In genomic region chr12:111037241-111038180, GRCm38 (mm10) we compare ENCODE assay signal across 8 mouse cellular contexts. TPM values are rescaled to one million over a fixed set of nuclear protein-coding genes. Genes with fewer than 3 reads are reported as not detected.
A peak's percentile ranks its signal among the peaks of the same experiment; 100 is the strongest.
DNase-seq lines count a peak whose midpoint lies in the region; ATAC-seq and TF ChIP-seq lines count a peak whose summit lies in the region.

No protein-coding gene starts in this region.

- no peak for ATAC-seq in forebrain, embryonic 13.5 days
- no peak for ATAC-seq in hindbrain, embryonic 15.5 days (ENCODE audit: low FRiP score, low read depth)
- no peak for ATAC-seq in neural tube, embryonic 11.5 days (ENCODE audit: insufficient read depth, low FRiP score, low TSS enrichment)

- no peak for TF ChIP-seq CTCF in layer of hippocampus, adult 2 months (conservative IDR thresholded peaks at IDR 0.05)
- TF ChIP-seq CTCF in liver, adult 2 months (IDR thresholded peaks at IDR 0.05; ENCODE audit: low read depth, low read length): no peak

- peak in 1 of 2 experiments; percentile 17 for DNase-seq in layer of hippocampus, adult 2 months (ENCODE audit: low spot score in 2 of 2)
- DNase-seq in layer of hippocampus, adult 18-20 months (ENCODE audit: low spot score in 2 of 2): no peak
- peak; percentile 50 to 74 for DNase-seq in adrenal gland, postnatal 36 days
- peak; percentile 80 for DNase-seq in liver, adult 2 months (ENCODE audit: extremely low read depth, low read depth, low spot score)
- no peak for DNase-seq in neural tube, embryonic 11.5 days (ENCODE audit: low spot score)
- no peak for DNase-seq in urinary bladder, postnatal 4 days (ENCODE audit: low spot score in 2 of 2)

- 59% methylated on average over 18 of the region's 18 CpGs for WGBS in forebrain, embryonic 13.5 days
- 55% methylated on average over 18 of the region's 18 CpGs for WGBS in hindbrain, embryonic 15.5 days
- WGBS in liver, adult 2 months: 38% methylated on average over 18 of the region's 18 CpGs
- 52% methylated on average over 18 of the region's 18 CpGs for WGBS in neural tube, embryonic 11.5 days

- peak overlapping the region; percentile 74 for H3K9ac ChIP-seq in forebrain, embryonic 13.5 days
- H3K9ac ChIP-seq in hindbrain, embryonic 15.5 days: peak overlapping the region; percentile 77; the same call in 1 of the 2 replicates
- no peak overlapping the region for H3K9ac ChIP-seq in liver, adult 2 months (ENCODE audit: low read depth, low read length)
- peak overlapping the region; percentile 87; the same call in 1 of the 2 replicates for H3K9ac ChIP-seq in neural tube, embryonic 11.5 days (ENCODE audit: low read length)

- peaks cover 11% of the 10 kb centered on the region; the same call in 1 of the 2 replicates for H3K79me2 ChIP-seq in liver, adult 2 months (ENCODE audit: control insufficient read depth, insufficient read depth, low read length)

- no peaks in the 10 kb centered on the region for H3K9me3 ChIP-seq in forebrain, embryonic 13.5 days (replicated peaks)
- no peaks in the 10 kb centered on the region for H3K9me3 ChIP-seq in hindbrain, embryonic 15.5 days
- no peaks in the 10 kb centered on the region for H3K9me3 ChIP-seq in neural tube, embryonic 11.5 days (ENCODE audit: control insufficient read depth, low read length)

- no peak for TF ChIP-seq POLR2A in liver, adult 2 months (IDR thresholded peaks at IDR 0.05; ENCODE audit: extremely low read depth, insufficient read depth, low read length)

- peak overlapping the region; percentile 96 for H3K4me2 ChIP-seq in forebrain, embryonic 13.5 days
- peak overlapping the region; percentile 83 for H3K4me2 ChIP-seq in hindbrain, embryonic 15.5 days
- peak overlapping the region; percentile 60 for H3K4me2 ChIP-seq in neural tube, embryonic 11.5 days (ENCODE audit: low read depth)

- peak overlapping the region; percentile 96 for H3K4me3 ChIP-seq in layer of hippocampus, adult 2 months
- peak overlapping the region; percentile 75 for H3K4me3 ChIP-seq in forebrain, embryonic 13.5 days
- peak overlapping the region; percentile 75 for H3K4me3 ChIP-seq in hindbrain, embryonic 15.5 days
- H3K4me3 ChIP-seq in liver, adult 2 months (ENCODE audit: insufficient read depth, low read depth, low read length): no peak overlapping the region; the same call in 1 of the 2 replicates
- H3K4me3 ChIP-seq in neural tube, embryonic 11.5 days (ENCODE audit: low read depth, low read length): peak overlapping the region; percentile 98

- no peaks in the 10 kb centered on the region for H3K27me3 ChIP-seq in forebrain, embryonic 13.5 days
- no peaks in the 10 kb centered on the region for H3K27me3 ChIP-seq in hindbrain, embryonic 15.5 days
- no peaks in the 10 kb centered on the region for H3K27me3 ChIP-seq in liver, adult 2 months (ENCODE audit: control insufficient read depth, insufficient read depth, low read length)
- no peaks in the 10 kb centered on the region for H3K27me3 ChIP-seq in neural tube, embryonic 11.5 days (ENCODE audit: control insufficient read depth, insufficient read depth, low read length)

- H3K36me3 ChIP-seq in forebrain, embryonic 13.5 days (ENCODE audit: poor library complexity, severe bottlenecking): no peaks in the 10 kb centered on the region; the same call in 1 of the 2 replicates
- no peaks in the 10 kb centered on the region for H3K36me3 ChIP-seq in hindbrain, embryonic 15.5 days
- H3K36me3 ChIP-seq in liver, adult 2 months (ENCODE audit: control insufficient read depth, insufficient read depth, low read length): no peaks in the 10 kb centered on the region
- H3K36me3 ChIP-seq in neural tube, embryonic 11.5 days (ENCODE audit: control insufficient read depth, insufficient read depth, low read length): peaks cover 2% of the 10 kb centered on the region; the same call in 1 of the 2 replicates

- H3K4me1 ChIP-seq in forebrain, embryonic 13.5 days: peaks cover 25% of the 10 kb centered on the region
- H3K4me1 ChIP-seq in hindbrain, embryonic 15.5 days (replicated peaks): peaks cover 23% of the 10 kb centered on the region
- peaks cover 9% of the 10 kb centered on the region for H3K4me1 ChIP-seq in liver, adult 2 months (ENCODE audit: control insufficient read depth, insufficient read depth, low read length)
- H3K4me1 ChIP-seq in neural tube, embryonic 11.5 days (ENCODE audit: control insufficient read depth, insufficient read depth, low read length): peaks cover 6% of the 10 kb centered on the region; the same call in 1 of the 2 replicates

- H3K27ac ChIP-seq in layer of hippocampus, adult 2 months: peak overlapping the region; percentile 97
- peak overlapping the region; percentile 100 for H3K27ac ChIP-seq in forebrain, embryonic 13.5 days
- peak overlapping the region; percentile 99 for H3K27ac ChIP-seq in hindbrain, embryonic 15.5 days (replicated peaks)
- peak overlapping the region; percentile 13 for H3K27ac ChIP-seq in liver, adult 2 months (replicated peaks; ENCODE audit: insufficient read depth, low read depth, low read length)
- peak overlapping the region; percentile 98 for H3K27ac ChIP-seq in neural tube, embryonic 11.5 days (ENCODE audit: low read depth, low read length)

RNA-seq across cellular contexts. Expression of gene Rcor1, which starts 1.6 kb away (rescaled TPM):
- total RNA-seq in layer of hippocampus, adult 2 months (2021): 10 to 100 TPM; 15.6 to 19.3 TPM
- total RNA-seq in layer of hippocampus, adult 18-20 months (2021): 10 to 100 TPM; 16.9 to 17.2 TPM
- total RNA-seq in adrenal gland, postnatal 36 days (2021): 10 to 100 TPM; 44.1 to 67.8 TPM
- polyA plus RNA-seq in forebrain, embryonic 13.5 days (2015; fragmentation: Nextera tagmentation; extraction: Ambion mirVana): 8.0 and 8.4 TPM in 2 replicates
- 5.7 and 5.9 TPM in 2 replicates for polyA plus RNA-seq in hindbrain, embryonic 15.5 days (2015; fragmentation: Nextera tagmentation; extraction: Ambion mirVana)
- total RNA-seq in liver, adult 2 months (2014; rRNA removed): 4.4 and 5.9 TPM in 2 replicates
- 3.4 and 5.3 TPM in 2 replicates for polyA plus RNA-seq in liver, adult 2 months (2012; rRNA removed)
- polyA plus RNA-seq in neural tube, embryonic 11.5 days (2014; fragmentation: Nextera tagmentation; extraction: Ambion mirVana): 15.3 and 16.1 TPM in 2 replicates

RNA-seq across cellular contexts. Expression of gene Ankrd9, which starts 58.7 kb away (rescaled TPM):
- 10 to 100 TPM; 10.8 to 14.1 TPM for total RNA-seq in layer of hippocampus, adult 2 months (2021)
- total RNA-seq in layer of hippocampus, adult 18-20 months (2021): 10 to 100 TPM; 11.2 to 12.7 TPM
- 10 to 100 TPM; 25.6 to 39.4 TPM for total RNA-seq in adrenal gland, postnatal 36 days (2021)
- polyA plus RNA-seq in forebrain, embryonic 13.5 days (2015; fragmentation: Nextera tagmentation; extraction: Ambion mirVana): 9.1 and 9.4 TPM in 2 replicates
- 10.1 and 10.5 TPM in 2 replicates for polyA plus RNA-seq in hindbrain, embryonic 15.5 days (2015; fragmentation: Nextera tagmentation; extraction: Ambion mirVana)
- 0.94 and 1.4 TPM in 2 replicates for total RNA-seq in liver, adult 2 months (2014; rRNA removed)
- 10.5 and 12.8 TPM in 2 replicates for polyA plus RNA-seq in liver, adult 2 months (2012; rRNA removed)
- polyA plus RNA-seq in neural tube, embryonic 11.5 days (2014; fragmentation: Nextera tagmentation; extraction: Ambion mirVana): 9.6 and 12.1 TPM in 2 replicates

Comparison
In these comparisons a context has a peak if more than half of its experiments do, and no peak if none do; other contexts are left out.
1. DNase-seq: peak in adrenal gland, postnatal 36 days (2 of 2) and liver, adult 2 months (single experiment); none in layer of hippocampus, adult 18-20 months (0 of 2), neural tube, embryonic 11.5 days (single experiment) and urinary bladder, postnatal 4 days (0 of 2).
2. H3K27ac ChIP-seq: peak in every context shown above with its lines; median percentile 100 in forebrain, embryonic 13.5 days; 99 in hindbrain, embryonic 15.5 days; 98 in neural tube, embryonic 11.5 days; 97 in layer of hippocampus, adult 2 months; 13 in liver, adult 2 months.
3. Peak in every context shown above with its lines, with median percentiles within 50 percentile points of each other: H3K4me2 ChIP-seq.